Mouse (Mus musculus) right cerebral cortex, postnatal 10 days (tissue): ENCODE results near the gene Dnajb2.

Experiments
- DNase-seq, 2 experiments: peaks; one replicate each; pipeline ENCODE4 v3.0.0; 2021; ENCODE audit warnings: low spot score in 2 of 2

Gene Dnajb2

DNA sequence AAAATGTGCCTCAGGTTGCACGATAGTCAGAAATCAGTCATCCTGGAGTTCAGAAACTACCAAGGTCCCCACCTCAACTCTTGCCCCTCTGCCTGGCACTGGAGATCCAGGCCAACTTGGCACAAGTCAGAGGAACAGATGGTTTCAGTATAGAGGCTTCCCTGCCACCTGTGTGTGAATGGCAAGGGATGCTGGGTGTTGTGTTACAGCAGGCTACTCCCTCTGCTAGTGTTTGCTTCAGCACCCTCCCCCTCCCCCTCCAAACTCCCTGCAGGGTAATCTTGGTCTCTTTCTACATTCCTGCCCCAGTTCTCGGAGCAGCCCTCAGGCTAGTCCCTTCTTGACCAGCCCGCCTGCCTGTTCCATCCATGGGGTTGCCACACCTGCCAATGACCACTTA lies 14.3 kb downstream of the Dnajb2 start:
- peak in 1 of 2 experiments; percentile 34 for DNase-seq

DNA sequence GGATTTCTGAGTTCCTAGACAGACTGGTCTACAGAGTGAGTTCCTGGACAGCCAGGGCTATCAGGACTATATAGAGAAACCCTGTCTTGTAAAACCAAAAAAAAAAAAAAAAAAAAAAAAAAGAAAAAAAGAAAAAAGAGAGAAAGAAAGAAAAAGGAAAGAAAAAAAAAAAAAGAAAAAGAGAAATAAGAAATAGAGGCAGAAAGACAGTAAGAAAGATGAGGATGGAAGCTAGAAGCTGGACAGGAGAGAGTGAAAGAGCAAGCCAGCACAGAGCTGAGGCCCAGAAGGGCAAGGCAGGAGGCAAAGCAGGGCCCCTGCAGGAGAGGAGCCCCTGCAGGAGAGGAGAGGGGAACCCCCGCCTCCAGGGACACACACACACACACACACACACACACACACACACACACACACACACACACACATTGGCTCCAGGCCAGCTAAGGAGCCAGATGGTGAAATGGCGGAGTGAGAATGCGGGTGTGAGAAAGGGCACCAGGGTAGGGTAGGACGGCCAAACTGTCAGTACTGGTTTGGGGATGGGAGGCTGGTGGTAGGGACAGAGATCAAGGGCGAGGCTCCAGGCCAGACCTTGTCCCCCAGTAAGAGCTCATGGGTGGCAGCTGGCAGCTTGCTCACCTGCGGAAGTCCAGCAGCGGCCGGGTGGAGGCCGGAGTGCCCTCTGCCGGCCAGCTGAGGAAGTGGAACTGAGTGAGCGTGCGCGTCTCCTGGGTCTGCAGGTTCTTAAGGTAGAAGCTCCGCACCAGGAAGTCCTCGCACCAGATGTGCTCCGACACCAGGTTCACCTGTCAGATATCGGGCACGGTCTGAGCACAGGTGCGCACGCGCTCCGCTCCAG lies 15.1 kb downstream of the Dnajb2 start:
- DNase-seq = peak; percentile 76 to 78

DNA sequence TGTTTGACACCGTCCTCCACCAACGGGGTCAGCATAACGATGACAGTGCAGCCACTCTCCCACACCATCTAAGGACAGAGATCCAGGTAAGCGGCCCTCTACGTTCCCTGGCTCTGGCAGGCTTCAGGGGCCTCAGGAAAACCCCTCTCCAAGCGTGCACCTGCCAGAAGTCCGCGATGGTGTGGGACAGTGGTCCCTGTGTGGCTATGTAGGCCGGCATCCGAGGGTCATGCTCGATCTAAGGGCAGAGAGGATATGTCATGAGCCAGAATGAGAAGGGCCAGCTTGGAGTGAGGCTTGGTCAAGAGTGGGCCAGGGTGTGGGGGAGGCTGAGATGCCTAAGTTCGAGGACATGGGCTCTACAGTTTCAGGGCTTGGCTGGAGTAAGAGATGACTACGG lies 16.1 kb downstream of the Dnajb2 start:
- DNase-seq = no peak

DNA sequence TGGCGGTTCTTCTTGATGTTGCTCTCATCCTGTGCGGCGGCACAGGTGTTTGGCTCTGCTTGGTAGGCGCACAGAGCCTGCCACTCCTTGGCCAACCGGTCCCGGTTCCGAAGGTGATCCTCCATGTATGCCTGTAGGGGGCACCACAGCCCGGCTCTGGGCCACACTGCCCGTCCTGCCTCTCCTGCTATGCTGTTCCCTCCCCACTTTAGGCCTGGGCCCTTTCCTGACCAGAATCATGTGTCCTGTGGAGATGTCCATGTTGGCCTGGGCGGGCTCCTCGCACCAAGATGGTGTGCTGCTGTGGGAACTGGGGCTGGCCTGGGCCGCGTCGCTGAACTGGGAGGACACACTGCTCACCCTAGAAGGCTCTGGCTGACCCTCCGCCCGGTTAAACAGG lies 16.8 kb downstream of the Dnajb2 start:
- DNase-seq = no peak

DNA sequence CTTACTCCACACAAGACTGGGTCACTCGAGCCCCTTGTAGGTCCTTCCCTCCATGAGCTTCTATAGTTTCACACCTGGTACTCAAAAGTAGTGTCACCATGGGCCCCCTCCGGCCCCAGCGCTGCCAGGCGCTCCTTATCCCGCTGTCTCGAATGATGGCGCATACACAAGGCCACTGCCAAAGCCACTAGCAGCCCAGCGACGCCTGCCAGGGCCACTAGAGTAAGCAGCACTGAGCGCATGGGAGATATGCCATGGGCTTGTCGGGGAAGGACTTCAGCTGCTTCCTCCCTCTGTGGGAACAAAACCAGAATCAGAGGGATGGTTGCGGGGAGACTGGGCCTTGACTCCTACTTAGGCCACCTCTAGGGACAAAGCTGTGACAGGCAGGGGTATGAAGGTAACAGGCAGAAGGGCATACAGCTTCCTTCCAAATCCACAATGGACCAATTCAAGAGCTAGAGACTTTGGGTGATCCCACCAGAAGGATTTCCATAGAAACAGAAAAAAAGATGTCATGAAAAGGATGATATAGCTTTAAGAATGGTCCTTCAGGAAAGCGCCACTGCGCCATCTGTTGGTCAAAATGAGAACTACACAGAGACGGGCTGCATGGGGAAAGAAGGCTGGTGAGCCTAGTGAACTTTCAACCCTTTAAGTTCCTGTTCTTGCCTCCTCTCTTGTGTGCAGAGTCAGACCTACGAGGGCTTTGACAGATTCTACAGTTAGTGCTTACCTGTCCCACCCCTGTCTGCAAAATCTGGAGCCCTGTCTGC lies 17.8 kb downstream of the Dnajb2 start:
- peak; percentile 86 to 88 for DNase-seq

DNA sequence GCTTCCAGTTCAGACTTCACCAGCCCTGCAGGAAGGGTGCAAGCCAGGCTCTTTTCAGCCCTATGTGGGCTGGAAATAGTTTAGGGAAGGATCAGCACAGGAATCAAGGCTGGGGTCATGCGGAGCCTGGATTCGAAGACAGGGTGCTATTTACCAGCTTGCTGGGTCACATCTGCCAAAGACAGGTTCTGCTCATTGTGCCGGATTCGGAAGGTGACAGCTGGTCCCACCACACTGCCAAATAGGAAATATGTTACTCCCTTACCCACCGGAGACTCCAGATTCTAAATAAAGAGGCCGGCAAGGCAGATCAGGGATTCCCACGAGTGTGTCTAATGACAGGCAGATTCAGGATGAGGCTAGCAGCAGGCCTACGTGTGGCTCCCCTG lies 18.4 kb downstream of the Dnajb2 start:
- DNase-seq = peak in 1 of 2 experiments; percentile 77

DNA sequence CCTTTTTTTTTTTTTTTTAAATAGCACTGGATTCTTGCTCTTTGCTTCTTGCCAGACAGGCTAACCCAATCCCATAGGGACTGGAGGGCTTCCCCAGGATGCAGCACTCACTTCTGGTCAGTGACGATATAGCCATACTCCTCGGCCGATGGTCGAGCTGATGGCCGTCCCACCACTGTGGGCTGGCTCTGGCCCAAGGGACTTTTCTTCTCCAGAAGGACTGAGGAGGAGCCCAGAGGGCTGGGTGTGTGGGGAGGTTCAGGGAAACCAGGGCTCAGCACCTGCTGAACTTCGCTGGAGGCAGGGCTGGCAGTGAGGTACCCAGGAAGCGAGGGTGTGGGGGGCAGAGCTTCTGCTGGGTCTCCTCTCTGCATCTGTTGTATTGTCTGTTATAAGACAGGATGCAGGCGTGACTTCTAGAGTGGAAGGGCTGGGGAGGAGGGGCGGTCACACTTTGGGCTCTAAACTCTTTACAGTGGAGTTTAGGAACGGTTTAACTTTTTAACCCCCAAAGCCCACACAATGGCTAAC lies 19.4 kb downstream of the Dnajb2 start:
- no peak for DNase-seq

DNA sequence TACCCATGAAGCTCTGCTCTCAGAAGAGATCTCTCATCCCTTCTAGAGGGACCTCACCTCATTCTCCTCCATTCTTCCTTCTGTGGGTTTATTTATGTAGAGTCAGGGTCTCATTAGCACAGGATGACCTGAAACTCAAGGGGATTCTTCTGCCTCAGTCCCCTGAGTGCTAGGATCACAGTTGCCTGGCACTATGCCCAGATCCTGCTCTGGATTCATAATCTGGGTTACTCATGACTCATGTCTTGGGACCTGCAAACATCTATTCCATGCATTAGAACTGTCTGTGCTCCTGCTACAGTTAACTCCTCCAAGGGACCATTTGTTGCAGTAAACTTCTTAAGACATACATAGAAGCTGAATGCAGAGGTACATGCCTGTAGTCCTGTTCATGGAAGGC lies 25.1 kb downstream of the Dnajb2 start:
- no peak for DNase-seq

DNA sequence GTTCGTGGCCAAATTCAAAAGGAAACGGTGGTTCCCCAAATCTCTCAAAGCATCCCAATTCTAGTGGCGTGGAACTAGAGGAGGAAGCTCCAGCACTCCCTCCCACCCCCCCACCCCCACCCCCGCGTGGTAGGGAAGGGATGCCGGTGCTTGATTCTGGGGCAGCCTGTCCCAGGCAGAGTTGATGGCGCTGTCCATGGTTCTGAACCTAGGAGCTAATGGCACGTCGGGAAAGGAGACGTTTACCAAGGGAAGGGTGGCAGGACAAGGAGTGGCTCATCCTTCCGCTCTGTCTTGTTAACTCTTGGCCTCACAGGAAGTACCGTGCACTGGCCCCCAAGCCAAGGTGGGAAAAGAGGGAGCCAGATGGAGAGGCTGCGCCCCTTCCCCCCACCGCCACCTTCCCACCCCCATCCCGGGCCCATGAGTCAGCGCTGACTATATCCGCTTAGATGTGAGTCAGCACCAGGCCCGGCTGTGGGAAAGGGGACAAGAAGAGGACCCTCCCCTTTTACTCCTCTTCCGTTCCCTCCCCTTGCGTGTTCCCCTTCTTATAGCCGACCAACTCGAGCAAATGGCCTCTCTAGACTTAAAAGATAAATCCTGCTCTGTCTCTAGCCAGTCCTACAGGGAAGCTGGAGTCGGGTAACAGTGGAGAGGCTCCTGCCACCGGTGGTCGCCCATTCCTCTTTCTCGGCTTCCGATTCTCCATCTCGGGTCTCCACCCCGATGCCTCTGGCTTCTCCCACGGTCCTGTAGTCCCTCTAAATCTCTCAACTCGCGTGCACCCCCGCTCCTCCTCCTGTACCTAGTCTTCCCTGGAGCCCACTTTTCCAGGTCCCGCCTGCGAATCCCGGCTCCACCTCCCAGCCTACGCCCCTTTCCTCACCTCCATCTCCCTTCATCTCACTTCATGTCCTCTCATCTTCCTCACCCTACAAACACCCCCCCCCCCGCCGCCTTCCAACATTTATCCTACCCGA lies 27.1 kb downstream of the Dnajb2 start:
- DNase-seq = peak; percentile 74 to 80

DNA sequence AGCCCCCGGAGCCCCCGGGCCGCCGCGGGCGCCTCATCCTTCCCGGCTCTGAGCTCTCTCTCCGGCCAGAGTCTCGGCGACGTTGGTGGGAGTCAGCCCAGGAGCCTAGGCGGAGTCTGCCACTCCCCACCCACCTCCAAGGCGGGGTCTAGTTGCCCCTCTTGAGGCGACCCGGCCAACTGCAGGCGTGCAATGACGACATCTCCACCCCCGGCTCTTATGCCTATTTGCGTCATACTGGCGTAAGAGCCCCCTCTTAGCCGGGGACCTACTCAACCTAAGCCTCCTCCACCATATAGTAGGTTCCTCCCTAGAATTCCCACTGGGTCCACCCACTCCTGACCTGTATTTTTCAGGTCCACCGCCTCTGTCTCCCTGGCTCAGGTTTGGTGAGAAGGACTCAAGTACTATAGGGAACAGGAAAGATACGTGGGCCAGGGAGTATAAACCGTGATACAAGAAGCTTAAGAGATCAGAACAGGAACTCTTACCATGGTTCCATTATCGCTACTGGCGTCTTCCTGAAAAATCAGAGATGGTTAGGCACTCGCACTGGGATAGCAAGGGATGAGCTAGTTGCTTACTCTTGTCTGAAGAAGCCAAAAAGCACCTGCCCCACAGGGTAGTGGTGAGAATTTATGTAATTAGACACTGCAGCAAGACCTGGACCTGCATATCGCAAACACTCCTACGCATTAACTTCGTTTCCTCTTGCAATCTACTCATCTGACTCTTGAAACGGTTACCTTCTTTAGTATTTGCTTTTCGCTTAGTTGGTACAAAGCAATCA lies 28.1 kb downstream of the Dnajb2 start, which contains the start of gene Ptprn:
Gene Ptprn (minus strand): TSS at position 412 of the 790 bp plus-strand sequence.
- DNase-seq = peak; percentile 89 to 92

DNA sequence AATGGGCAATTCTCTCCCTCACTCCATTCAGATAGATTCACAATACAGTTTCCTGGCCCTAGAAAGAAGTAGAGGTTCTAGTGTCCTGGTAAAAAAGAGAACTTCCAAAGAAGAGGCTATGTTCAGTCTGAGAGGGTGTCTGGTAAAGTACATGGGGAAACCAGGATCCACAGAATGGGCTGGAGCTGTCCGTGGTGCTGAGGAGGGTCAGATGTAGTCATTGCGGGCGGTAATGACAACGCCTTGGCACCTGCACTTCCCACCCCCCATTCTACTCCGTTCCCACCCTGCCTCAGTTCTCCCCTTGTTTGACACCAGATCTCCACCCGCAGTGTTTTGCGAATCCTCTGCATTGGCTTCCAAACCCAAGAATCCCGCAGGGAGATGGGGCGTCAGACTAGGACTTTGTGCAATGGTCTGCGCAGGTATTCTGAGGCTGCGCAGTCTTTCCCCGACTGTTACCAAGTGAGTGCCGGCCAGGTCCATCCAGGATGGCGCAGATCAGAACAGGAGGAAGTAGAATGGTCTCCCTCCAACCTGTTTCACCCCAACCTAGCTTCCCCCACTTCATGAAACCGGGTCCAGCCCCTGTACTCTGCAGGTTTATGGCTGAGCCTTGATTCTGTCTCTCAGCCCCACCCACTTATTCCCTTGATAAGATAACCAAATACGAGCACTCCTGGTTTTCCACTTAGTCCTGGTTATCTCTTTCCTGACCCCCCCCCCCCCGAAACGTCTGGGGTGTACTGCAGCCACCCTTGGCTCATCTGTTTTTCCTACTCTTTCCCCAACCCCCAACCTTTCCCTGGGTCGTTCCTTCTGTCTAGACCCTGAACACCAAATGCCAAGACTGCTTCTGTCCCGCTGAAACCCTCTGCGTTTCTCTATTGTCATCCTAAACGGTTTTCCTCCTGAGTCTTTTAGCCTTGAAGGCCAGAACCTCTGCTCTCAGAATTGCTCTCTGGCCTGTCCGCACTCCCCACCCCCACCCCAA lies 41.3 kb downstream of the Dnajb2 start:
- no peak for DNase-seq

DNA sequence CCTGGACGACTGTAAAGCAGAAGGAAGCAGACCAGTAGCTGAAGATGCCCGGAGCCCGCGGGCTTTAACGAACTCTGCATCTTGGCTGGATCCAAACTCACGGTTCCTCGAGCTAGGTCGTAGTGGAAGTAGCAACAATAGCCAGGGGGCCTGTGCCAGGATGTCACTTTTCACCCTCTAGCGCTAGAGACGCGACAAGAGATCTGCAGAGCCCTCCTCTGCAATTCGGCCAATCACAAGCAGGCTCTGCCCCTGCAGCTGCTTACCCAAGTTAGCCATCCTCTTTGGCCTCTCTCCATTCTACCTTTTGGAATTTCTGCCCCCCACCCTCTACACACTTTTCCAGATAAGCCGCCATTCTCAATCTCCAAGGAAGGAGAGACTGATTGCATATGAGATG lies 42.0 kb downstream of the Dnajb2 start, which contains the start of gene Resp18:
Gene Resp18 (minus strand): TSS at position 188 of the 400 bp plus-strand sequence.
- DNase-seq = no peak

DNA sequence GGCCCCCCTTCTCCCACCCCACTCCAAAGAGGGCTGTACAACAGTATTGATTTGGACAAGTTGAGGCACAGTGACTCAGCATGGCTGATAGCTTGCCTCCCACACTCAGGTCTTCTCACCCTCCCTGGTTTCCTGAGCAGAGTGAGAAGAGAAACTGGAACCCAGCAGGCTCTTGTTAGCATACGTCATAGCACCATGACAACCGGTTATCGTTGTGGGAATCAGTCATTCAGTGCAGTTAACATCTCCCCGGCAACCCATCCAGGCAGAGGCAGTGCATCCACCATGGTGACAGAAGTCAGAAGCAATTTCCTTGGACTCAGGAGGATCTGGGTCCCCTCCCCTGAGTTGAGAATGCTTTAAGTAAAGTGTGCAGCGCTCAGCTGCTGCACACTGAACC lies 46.8 kb downstream of the Dnajb2 start:
- DNase-seq = peak; percentile 71 to 87

DNA sequence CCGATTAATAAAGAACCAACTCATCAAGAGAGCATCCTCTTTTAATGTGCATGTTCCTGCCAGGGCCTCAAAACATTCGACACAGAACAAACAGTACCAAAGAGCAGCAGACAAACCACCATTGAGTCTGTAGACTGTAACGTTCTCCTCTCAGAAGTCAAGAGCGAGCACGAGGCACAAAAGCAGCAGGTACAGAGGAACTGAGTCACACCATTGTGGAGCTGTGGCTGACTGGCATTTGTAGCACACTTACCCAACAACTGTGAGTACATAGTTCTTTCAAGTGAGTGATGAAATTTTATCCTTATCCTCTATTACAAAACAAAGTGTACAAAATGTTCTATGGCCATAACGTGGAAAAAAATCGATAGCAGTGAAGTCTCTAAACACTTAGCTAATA lies 48.7 kb downstream of the Dnajb2 start:
- DNase-seq = no peak

DNA sequence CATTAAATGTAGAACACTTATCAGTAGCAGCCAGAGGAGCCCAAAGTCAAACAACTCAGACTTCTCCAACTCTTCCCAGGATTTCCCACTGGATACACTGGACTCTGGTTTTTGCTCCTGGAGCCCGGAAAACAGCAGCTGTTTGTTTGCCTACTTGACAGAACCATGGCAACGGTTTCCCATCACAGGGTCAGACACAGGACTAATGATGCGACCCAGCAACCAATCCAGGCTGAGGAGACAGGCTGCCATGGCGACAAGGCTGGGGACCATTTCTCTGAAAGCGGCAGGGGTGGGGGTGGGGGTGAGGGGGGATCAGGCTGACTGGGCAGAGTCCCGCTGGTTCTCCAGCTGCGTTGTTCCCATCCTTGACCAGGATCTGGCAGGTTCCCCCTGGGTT lies 53.2 kb downstream of the Dnajb2 start:
- DNase-seq = peak; percentile 76 to 86

DNA sequence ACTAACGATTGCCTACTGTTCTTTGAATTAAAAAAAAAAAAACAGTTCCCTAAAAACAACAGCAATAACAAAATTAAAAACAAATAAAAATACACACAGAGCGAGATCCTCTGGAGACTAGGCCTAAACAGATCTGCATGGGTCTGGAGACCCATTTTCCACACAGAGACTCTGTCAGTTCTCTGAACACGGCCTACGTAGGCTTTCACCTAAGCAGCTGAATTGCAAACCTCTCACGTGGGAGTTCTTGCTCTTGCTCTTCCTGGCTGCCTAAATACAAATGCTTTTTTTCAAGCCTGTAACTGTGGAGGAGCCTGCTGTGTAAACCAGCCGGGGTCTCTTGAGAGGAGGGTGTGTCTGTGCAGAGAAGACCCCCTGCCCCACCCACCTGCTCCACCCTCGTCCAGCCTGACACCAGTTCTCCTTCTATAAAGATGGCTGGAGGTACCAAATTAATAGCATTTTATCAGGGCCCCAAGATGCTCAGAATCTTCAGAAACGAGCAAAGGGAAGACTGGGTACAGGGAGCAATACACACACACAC lies 53.8 kb downstream of the Dnajb2 start:
- no peak for DNase-seq

DNA sequence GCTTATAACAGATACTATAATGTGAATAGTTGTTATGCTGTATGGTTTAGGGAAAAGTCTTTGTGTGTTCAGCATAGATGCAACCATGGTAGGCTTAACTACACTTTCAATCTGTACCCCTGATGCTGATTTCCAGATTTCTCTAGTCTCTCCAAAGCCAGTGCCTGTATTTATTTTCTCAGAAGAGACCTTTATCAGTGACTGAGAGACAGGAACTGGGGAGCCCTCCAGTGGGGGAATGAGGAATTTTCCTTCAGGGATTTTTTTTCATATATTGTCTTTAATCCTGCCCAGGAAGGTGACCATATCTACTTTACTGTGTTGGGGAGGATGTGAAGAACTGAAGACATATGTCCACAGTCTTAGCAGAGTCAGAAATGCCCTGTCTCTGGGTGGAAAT lies 54.4 kb downstream of the Dnajb2 start:
- DNase-seq = peak; percentile 71 to 74

DNA sequence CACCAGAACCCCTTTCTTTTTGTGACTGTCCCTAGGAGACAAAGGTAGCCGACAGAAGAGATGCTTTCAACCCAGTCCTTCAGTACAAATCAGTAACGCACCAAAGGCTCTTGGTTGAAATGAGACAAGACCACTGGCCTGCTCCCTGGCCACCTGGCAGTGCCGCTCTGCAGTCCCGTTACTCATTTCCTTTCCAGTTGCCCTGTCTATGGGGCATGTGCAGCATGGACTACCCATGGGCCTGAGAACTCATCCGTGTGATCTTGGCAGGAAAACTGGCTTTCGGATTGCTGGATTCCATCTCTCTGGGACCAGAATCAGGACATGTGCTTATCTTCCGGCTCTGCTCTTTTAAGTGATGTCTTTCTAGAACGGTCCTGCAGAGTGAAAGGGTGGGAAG lies 55.1 kb downstream of the Dnajb2 start:
- DNase-seq = no peak
